Mouse (Mus musculus) liver, adult 2 months (tissue): ENCODE data around the gene Tmem263.

Source experiments
- CTCF ChIP-seq: fragments of 200-500 bp; IDR thresholded peaks from 2 replicates; pipeline ENCODE4 v1.5.1; 2011; ENCODE audit warnings: low read depth, low read length, control low read depth
- POLR2A ChIP-seq: fragments of 200-500 bp; IDR thresholded peaks from 2 replicates; pipeline ENCODE4 v1.6.1; 2011; ENCODE audit warnings: low read length, control low read depth; ENCODE audit not compliant: insufficient read depth; ENCODE audit errors: extremely low read depth

GRCm38 (mm10) chr10:85161745-85162351 lies 59.4 kb downstream of the Tmem263 start:
- TF ChIP-seq CTCF (no peak), POLR2A (no peak)
